Mouse (Mus musculus) small intestine, adult 2 months (tissue): Measurements from ENCODE around the gene Mup20. TPM values are rescaled to one million over a fixed set of nuclear protein-coding genes. Genes with fewer than 3 reads are reported as not detected.
"Not testable (repeated sequence)": the region's sequence is repeated elsewhere in the genome, so short reads cannot be mapped to it uniquely, and the experiment has no call there.

Experiments used
- H3K27ac ChIP-seq: fragments of 200-500 bp; 2 replicates; pipeline ENCODE4 v1.5.1; 2012; ENCODE audit warnings: low read depth, low read length, control low read depth, inconsistent platforms; ENCODE audit not compliant: insufficient read depth
- H3K27me3 ChIP-seq: fragments of 200-500 bp; 2 replicates; pipeline ENCODE4 v1.6.1; 2012; ENCODE audit warnings: mild to moderate bottlenecking, moderate library complexity, low read length, inconsistent platforms; ENCODE audit not compliant: control insufficient read depth, insufficient read depth
- H3K36me3 ChIP-seq: fragments of 200-500 bp; 2 replicates; pipeline ENCODE4 v1.6.1; 2012; ENCODE audit warnings: mild to moderate bottlenecking, low read length, control low read depth, inconsistent platforms; ENCODE audit not compliant: control insufficient read depth, insufficient read depth
- H3K4me1 ChIP-seq: fragments of 200-500 bp; 2 replicates; pipeline ENCODE4 v1.6.1; 2012; ENCODE audit warnings: low read length, inconsistent platforms, mixed read lengths; ENCODE audit not compliant: control insufficient read depth, insufficient read depth, insufficient read length
- H3K4me3 ChIP-seq: fragments of 200-500 bp; 2 replicates; pipeline ENCODE4 v1.5.1; 2012; ENCODE audit warnings: low read depth, mild to moderate bottlenecking, control low read depth, inconsistent platforms, low read length, moderate library complexity
- CTCF ChIP-seq: fragments of 200-500 bp; IDR thresholded peaks from 2 replicates; pipeline ENCODE4 v1.5.1; 2012; ENCODE audit warnings: low read depth, mild to moderate bottlenecking, control low read depth, inconsistent platforms, low read length, moderate library complexity, mixed read lengths; ENCODE audit not compliant: insufficient replicate concordance, insufficient read length; ENCODE audit errors: extremely low read depth
- POLR2A ChIP-seq: fragments of 200-500 bp; IDR thresholded peaks from 2 replicates; pipeline ENCODE4 v1.6.1; 2012; ENCODE audit warnings: low read depth, mild to moderate bottlenecking, control low read depth, inconsistent platforms, low read length, moderate library complexity
- WGBS: fragments of 180-500 bp; shearing (Covaris S2); methylation state at CpG from one replicate; pipeline ENCODE4 v1.1.7; 2018; 5-methylcytosine and 5-hydroxymethylcytosine counted together
- polyA plus RNA-seq: library from polyadenylated mRNA; depleted of rRNA; stranded (reverse); fragments of >200 nt; gene quantifications from 2 replicates; pipeline ENCODE4 v1.2.3, GENCODE M21; 2012; rRNA removed

Mup20 gene
- polyA plus RNA-seq, 1 experiment: not detected

DNA sequence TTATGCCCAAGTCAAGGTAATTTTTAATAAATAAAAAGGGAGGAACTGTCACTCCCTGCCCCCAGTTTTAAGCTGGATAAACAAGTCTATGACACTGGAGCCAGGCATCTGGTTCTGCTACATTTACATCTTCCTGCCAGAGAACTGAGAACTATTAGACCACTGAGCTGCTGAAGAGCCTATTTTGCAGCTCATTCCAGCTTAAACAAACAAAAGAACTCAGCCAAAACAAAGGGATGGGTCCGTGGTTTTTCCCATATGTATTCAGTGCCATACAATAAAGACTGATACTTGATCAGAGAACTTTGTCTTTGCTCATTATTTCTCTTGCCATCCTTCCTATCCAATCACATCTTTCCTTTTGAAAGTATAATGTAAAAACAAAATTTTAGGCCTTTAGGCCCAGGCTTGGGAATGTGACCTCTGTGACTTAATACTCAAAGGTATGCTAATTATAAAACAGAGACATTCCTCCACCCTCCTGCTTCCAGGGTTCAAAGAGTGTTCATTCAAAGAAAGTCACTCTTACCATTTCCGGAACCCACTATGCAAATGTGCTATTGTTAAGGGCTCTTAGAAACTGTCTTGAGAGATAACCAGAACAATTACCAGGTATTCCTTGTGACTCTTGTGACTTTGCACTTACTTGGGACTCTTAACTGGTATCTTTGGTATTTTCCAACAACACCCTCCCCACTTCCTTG is 29.6 kb downstream of the Mup20 start:
- no peak overlapping the region for H3K4me3 ChIP-seq
- no peaks in the 10 kb centered on the region for H3K4me1 ChIP-seq
- H3K36me3 ChIP-seq: no peaks in the 10 kb centered on the region
- WGBS: 57% methylated on average over 2 of the region's 2 CpGs
- TF ChIP-seq POLR2A (no peak), CTCF (no peak)
- H3K27me3 ChIP-seq: no peaks in the 10 kb centered on the region
- H3K27ac ChIP-seq: no peak overlapping the region

DNA sequence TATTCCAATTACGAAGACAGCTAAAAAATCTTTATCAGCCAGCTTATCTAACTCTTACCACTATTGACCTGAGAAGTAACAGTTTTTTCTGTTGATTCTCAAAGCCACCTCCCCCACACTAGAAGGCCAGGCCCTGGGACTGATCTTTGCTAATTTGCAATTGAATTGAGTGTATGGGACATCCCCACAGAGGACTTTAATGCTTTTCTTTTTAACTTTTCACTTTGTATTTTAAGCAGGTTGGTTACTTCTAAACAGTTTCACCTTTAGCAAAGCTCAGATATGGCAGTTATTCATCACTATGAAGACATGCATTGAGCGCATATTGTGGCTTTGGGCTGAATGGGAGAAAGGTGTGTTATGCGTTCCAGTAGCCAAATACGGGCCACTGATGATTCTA is 30.3 kb downstream of the Mup20 start:
- 92% methylated on average over 4 of the region's 4 CpGs for WGBS
- TF ChIP-seq CTCF (no peak), POLR2A (no peak)
- Histone ChIP-seq H3K4me3 (no peak overlapping the region), H3K4me1 (no peaks in the 10 kb centered on the region), H3K27me3 (no peaks in the 10 kb centered on the region), H3K36me3 (no peaks in the 10 kb centered on the region), H3K27ac (no peak overlapping the region)

DNA sequence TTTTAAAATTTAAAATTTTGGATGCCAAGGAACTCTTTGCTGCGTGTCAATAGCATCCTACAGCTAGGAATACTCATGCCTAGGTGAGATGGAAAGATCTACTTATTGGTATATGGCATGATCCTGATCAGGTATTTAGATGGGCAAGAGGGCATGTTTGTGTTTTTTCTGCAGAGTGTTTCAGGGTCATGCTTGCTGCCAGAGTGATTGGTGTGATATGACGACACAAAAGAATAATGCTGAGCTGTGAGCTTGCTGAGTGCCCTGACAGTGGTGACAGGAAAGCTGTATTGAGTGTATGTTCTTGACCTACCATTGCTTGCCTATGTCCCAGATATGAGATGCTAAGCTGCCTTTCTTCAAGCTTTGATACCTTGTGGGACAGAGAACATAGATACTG is 30.8 kb downstream of the Mup20 start:
- Histone ChIP-seq H3K4me3 (no peak overlapping the region), H3K4me1 (no peaks in the 10 kb centered on the region), H3K27ac (no peak overlapping the region), H3K27me3 (no peaks in the 10 kb centered on the region), H3K36me3 (no peaks in the 10 kb centered on the region)
- TF ChIP-seq CTCF: no peak
- no peak for TF ChIP-seq POLR2A
- WGBS: 67% methylated on average over 2 of the region's 2 CpGs

DNA sequence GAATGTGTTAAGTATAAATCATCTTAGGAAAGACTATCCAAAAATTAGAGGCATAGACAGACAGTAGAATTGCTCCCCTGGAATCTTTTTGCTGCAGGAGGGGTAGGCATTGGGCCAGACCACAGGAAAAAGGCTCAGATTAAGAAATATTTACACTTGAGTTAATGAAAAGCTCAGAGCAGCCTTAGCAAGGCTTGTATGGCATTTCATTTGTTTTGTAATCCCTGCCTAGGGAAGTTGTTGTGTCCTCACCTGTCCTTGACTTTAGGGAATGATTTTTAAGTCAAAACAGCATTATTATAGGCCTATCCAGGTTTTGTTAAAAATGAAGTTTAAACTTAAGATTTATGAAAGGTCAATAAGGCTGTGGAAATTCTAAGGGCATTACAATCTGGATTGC is 33.4 kb downstream of the Mup20 start:
- not testable (repeated sequence) for H3K4me1 ChIP-seq, H3K36me3 ChIP-seq, H3K4me3 ChIP-seq, H3K27ac ChIP-seq, H3K27me3 ChIP-seq

Other genes starting within 250 kb of the Mup20 start
- not detected in 2 replicates for gene Mup5, start 218.9 kb downstream of the Mup20 start, polyA plus RNA-seq
- gene Mup3, start 33.2 kb upstream of the Mup20 start, polyA plus RNA-seq: not detected in 2 replicates
- gene Mup21, start 96.7 kb upstream of the Mup20 start, polyA plus RNA-seq: not detected in 2 replicates
- gene Zfp37, start 176.9 kb upstream of the Mup20 start, polyA plus RNA-seq: 0.03 and 0.19 TPM in 2 replicates
- gene Slc31a2, start 208.4 kb upstream of the Mup20 start, polyA plus RNA-seq: 8.8 and 10.4 TPM in 2 replicates